Mouse (Mus musculus): ENCODE results near the gene Urb1.

Gene Urb1

GRCm38 (mm10) chr16:90760515-90760914, 49.7 kb downstream of the Urb1 start:
- no peak for DNase-seq

- DNase-seq: no peak
Observed at GRCm38 (mm10) chr16:90759335-90759734, 50.9 kb downstream of the Urb1 start.

GRCm38 (mm10) chr16:90753386-90753941, 56.7 kb downstream of the Urb1 start:
- no peak for DNase-seq

GRCm38 (mm10) chr16:90748169-90748568, 62.0 kb downstream of the Urb1 start:
- no peak for DNase-seq

- no peak for DNase-seq
Observed at GRCm38 (mm10) chr16:90747143-90747542, 63.1 kb downstream of the Urb1 start.

GRCm38 (mm10) chr16:90738092-90738956, 71.9 kb downstream of the Urb1 start, which contains the start of gene Mrap:
Gene Mrap (plus strand): TSS chr16:90738207.
- DNase-seq: no peak

GRCm38 (mm10) chr16:90736672-90737270, 73.4 kb downstream of the Urb1 start:
- DNase-seq: no peak

GRCm38 (mm10) chr16:90735611-90736010, 74.6 kb downstream of the Urb1 start:
- DNase-seq: no peak

- peak; percentile 94 for DNase-seq
Observed at GRCm38 (mm10) chr16:90727233-90728115, 82.7 kb downstream of the Urb1 start, which contains the start of gene Mis18a. Gene Mis18a (minus strand): TSS chr16:90727404.

- DNase-seq: no peak
Observed at GRCm38 (mm10) chr16:90726600-90727227, 83.5 kb downstream of the Urb1 start.

- DNase-seq: no peak
Observed at GRCm38 (mm10) chr16:90724051-90724450, 86.2 kb downstream of the Urb1 start.

GRCm38 (mm10) chr16:90710313-90710712, 99.9 kb downstream of the Urb1 start:
- no peak for DNase-seq

GRCm38 (mm10) chr16:90709711-90710289, 100.4 kb downstream of the Urb1 start:
- DNase-seq: no peak

GRCm38 (mm10) chr16:90706279-90706678, 103.9 kb downstream of the Urb1 start:
- no peak for DNase-seq

- no peak for DNase-seq
Observed at GRCm38 (mm10) chr16:90704161-90704825, 105.9 kb downstream of the Urb1 start.

- no peak for DNase-seq
Observed at GRCm38 (mm10) chr16:90703646-90704045, 106.6 kb downstream of the Urb1 start.

- DNase-seq: no peak
Observed at GRCm38 (mm10) chr16:90701541-90701940, 108.7 kb downstream of the Urb1 start.

Data from thymus, postnatal 25 days (tissue).